Mouse (Mus musculus): Measurements from ENCODE around the gene Gxylt1. TPM values are rescaled to one million over a fixed set of nuclear protein-coding genes. Genes with fewer than 3 reads are reported as not detected.
"Not testable (repeated sequence)": the region's sequence is repeated elsewhere in the genome, so short reads cannot be mapped to it uniquely, and the experiment has no call there.

The Gxylt1 gene
- total RNA-seq, 2 experiments from 2014 or later: 8.4 to 9.4 TPM

- no peak for DNase-seq
Observed at GRCm38 (mm10) chr15:93263566-93263965, 11.4 kb downstream of the Gxylt1 start.

GRCm38 (mm10) chr15:93262818-93263217, 12.2 kb downstream of the Gxylt1 start:
- DNase-seq: no peak

- DNase-seq: no peak
Observed at GRCm38 (mm10) chr15:93262274-93262673, 12.7 kb downstream of the Gxylt1 start.

- DNase-seq: no peak
Observed at GRCm38 (mm10) chr15:93259933-93260332, 15.0 kb downstream of the Gxylt1 start.

GRCm38 (mm10) chr15:93255295-93255694, 19.7 kb downstream of the Gxylt1 start:
- DNase-seq: no peak

GRCm38 (mm10) chr15:93253172-93253571, 21.8 kb downstream of the Gxylt1 start:
- no peak for DNase-seq

GRCm38 (mm10) chr15:93252396-93252795, 22.6 kb downstream of the Gxylt1 start:
- DNase-seq: no peak

GRCm38 (mm10) chr15:93251553-93252250, 23.3 kb downstream of the Gxylt1 start:
- peak; percentile 24 for DNase-seq

- no peak for DNase-seq
Observed at GRCm38 (mm10) chr15:93243202-93243601, 31.8 kb downstream of the Gxylt1 start.

GRCm38 (mm10) chr15:93236456-93236855, 38.5 kb downstream of the Gxylt1 start:
- not testable (repeated sequence) for DNase-seq

GRCm38 (mm10) chr15:93229028-93229427, 46.0 kb downstream of the Gxylt1 start:
- DNase-seq: no peak

- no peak for DNase-seq
Observed at GRCm38 (mm10) chr15:93228375-93228774, 46.6 kb downstream of the Gxylt1 start.

- no peak for DNase-seq
Observed at GRCm38 (mm10) chr15:93227764-93228079, 47.3 kb downstream of the Gxylt1 start.

- DNase-seq: no peak
Observed at GRCm38 (mm10) chr15:93226930-93227763, 47.8 kb downstream of the Gxylt1 start.

- DNase-seq: no peak
Observed at GRCm38 (mm10) chr15:93222475-93222874, 52.5 kb downstream of the Gxylt1 start.

- DNase-seq: no peak
Observed at GRCm38 (mm10) chr15:93212617-93213016, 62.4 kb downstream of the Gxylt1 start.

GRCm38 (mm10) chr15:93204861-93205260, 70.1 kb downstream of the Gxylt1 start:
- DNase-seq: no peak

GRCm38 (mm10) chr15:93201956-93202355, 73.0 kb downstream of the Gxylt1 start:
- DNase-seq: no peak

GRCm38 (mm10) chr15:93191387-93192145, 83.4 kb downstream of the Gxylt1 start:
- no peak for DNase-seq
